Mouse (Mus musculus): ENCODE measurements around the gene Gm20388. TPM values are rescaled to one million over a fixed set of nuclear protein-coding genes. Genes with fewer than 3 reads are reported as not detected.

Gm20388 gene
- polyA plus RNA-seq, 1 experiment from 2014 or later: 1.4 TPM

GRCm38 (mm10) chr8:121117186-121117651, 1206.6 kb downstream of the Gm20388 start:
- H3K27ac ChIP-seq (ENCODE audit: low read length): no peak overlapping the region
- H3K4me3 ChIP-seq (ENCODE audit: low read depth, low read length): 0 out of 2 replicates have a peak overlapping the region, but pooled peaks have one; percentile 6
- no peak overlapping the region for H3K4me2 ChIP-seq (ENCODE audit: low read depth, low read length)
- no peaks in the 10 kb centered on the region; the same call in 1 of the 2 replicates for H3K4me1 ChIP-seq (ENCODE audit: control insufficient read depth, low read depth, low read length)
- 2% methylated on average over 62 of the region's 62 CpGs for WGBS (ENCODE audit: insufficient replicate concordance)
- H3K9me3 ChIP-seq (replicated peaks; ENCODE audit: control insufficient read depth, low read length): no peaks in the 10 kb centered on the region
- no peak for ATAC-seq (ENCODE audit: low read depth)
- H3K9ac ChIP-seq (ENCODE audit: low read depth, low read length): no peak overlapping the region
- H3K36me3 ChIP-seq (ENCODE audit: control insufficient read depth, insufficient read depth): no peaks in the 10 kb centered on the region
- peaks cover 89% of the 10 kb centered on the region for H3K27me3 ChIP-seq (ENCODE audit: control insufficient read depth, insufficient read depth, low read depth, low read length)

GRCm38 (mm10) chr8:121117906-121118305, 1207.3 kb downstream of the Gm20388 start:
- WGBS (ENCODE audit: insufficient replicate concordance): 2% methylated on average over 28 of the region's 28 CpGs
- Histone ChIP-seq H3K27ac (ENCODE audit: low read length) (no peak overlapping the region), H3K9me3 (replicated peaks; ENCODE audit: control insufficient read depth, low read length) (no peaks in the 10 kb centered on the region), H3K36me3 (ENCODE audit: control insufficient read depth, insufficient read depth) (no peaks in the 10 kb centered on the region), H3K27me3 (ENCODE audit: control insufficient read depth, insufficient read depth, low read depth, low read length) (peaks cover 96% of the 10 kb centered on the region), H3K4me3 (ENCODE audit: low read depth, low read length) (no peak overlapping the region), H3K4me1 (ENCODE audit: control insufficient read depth, low read depth, low read length) (no peaks in the 10 kb centered on the region; the same call in 1 of the 2 replicates), H3K4me2 (ENCODE audit: low read depth, low read length) (no peak overlapping the region), H3K9ac (ENCODE audit: low read depth, low read length) (no peak overlapping the region)
- no peak for ATAC-seq (ENCODE audit: low read depth)

- ATAC-seq (ENCODE audit: low read depth): no peak
- WGBS (ENCODE audit: insufficient replicate concordance): 9% methylated on average over 18 of the region's 18 CpGs
- H3K9me3 ChIP-seq (replicated peaks; ENCODE audit: control insufficient read depth, low read length): no peaks in the 10 kb centered on the region
- H3K4me3 ChIP-seq (ENCODE audit: low read depth, low read length): no peak overlapping the region
- H3K27me3 ChIP-seq (ENCODE audit: control insufficient read depth, insufficient read depth, low read depth, low read length): peaks cover 100% of the 10 kb centered on the region
- no peak overlapping the region for H3K9ac ChIP-seq (ENCODE audit: low read depth, low read length)
- H3K36me3 ChIP-seq (ENCODE audit: control insufficient read depth, insufficient read depth): no peaks in the 10 kb centered on the region
- H3K27ac ChIP-seq (ENCODE audit: low read length): no peak overlapping the region
- no peaks in the 10 kb centered on the region; the same call in 1 of the 2 replicates for H3K4me1 ChIP-seq (ENCODE audit: control insufficient read depth, low read depth, low read length)
- H3K4me2 ChIP-seq (ENCODE audit: low read depth, low read length): no peak overlapping the region
Measured at GRCm38 (mm10) chr8:121118634-121119420, 1208.2 kb downstream of the Gm20388 start.

- Histone ChIP-seq H3K4me3 (ENCODE audit: low read depth, low read length) (no peak overlapping the region), H3K36me3 (ENCODE audit: control insufficient read depth, insufficient read depth) (no peaks in the 10 kb centered on the region), H3K27ac (ENCODE audit: low read length) (no peak overlapping the region), H3K4me2 (ENCODE audit: low read depth, low read length) (no peak overlapping the region), H3K27me3 (ENCODE audit: control insufficient read depth, insufficient read depth, low read depth, low read length) (peaks cover 99% of the 10 kb centered on the region), H3K9me3 (replicated peaks; ENCODE audit: control insufficient read depth, low read length) (no peaks in the 10 kb centered on the region), H3K9ac (ENCODE audit: low read depth, low read length) (no peak overlapping the region), H3K4me1 (ENCODE audit: control insufficient read depth, low read depth, low read length) (no peaks in the 10 kb centered on the region; the same call in 1 of the 2 replicates)
- 18% methylated on average over 12 of the region's 12 CpGs for WGBS (ENCODE audit: insufficient replicate concordance)
- no peak for ATAC-seq (ENCODE audit: low read depth)
Measured at GRCm38 (mm10) chr8:121119635-121120455, 1209.2 kb downstream of the Gm20388 start.

GRCm38 (mm10) chr8:121120456-121121419, 1210.1 kb downstream of the Gm20388 start:
- no peaks in the 10 kb centered on the region for H3K36me3 ChIP-seq (ENCODE audit: control insufficient read depth, insufficient read depth)
- no peaks in the 10 kb centered on the region for H3K9me3 ChIP-seq (replicated peaks; ENCODE audit: control insufficient read depth, low read length)
- H3K4me2 ChIP-seq (ENCODE audit: low read depth, low read length): no peak overlapping the region
- no peak overlapping the region for H3K4me3 ChIP-seq (ENCODE audit: low read depth, low read length)
- H3K9ac ChIP-seq (ENCODE audit: low read depth, low read length): no peak overlapping the region
- H3K27ac ChIP-seq (ENCODE audit: low read length): no peak overlapping the region
- 17% methylated on average over 17 of the region's 17 CpGs for WGBS (ENCODE audit: insufficient replicate concordance)
- peaks cover 99% of the 10 kb centered on the region for H3K27me3 ChIP-seq (ENCODE audit: control insufficient read depth, insufficient read depth, low read depth, low read length)
- no peaks in the 10 kb centered on the region; the same call in 1 of the 2 replicates for H3K4me1 ChIP-seq (ENCODE audit: control insufficient read depth, low read depth, low read length)
- ATAC-seq (ENCODE audit: low read depth): no peak

GRCm38 (mm10) chr8:121121704-121122103, 1211.1 kb downstream of the Gm20388 start:
- 31% methylated on average over 8 of the region's 8 CpGs for WGBS (ENCODE audit: insufficient replicate concordance)
- no peaks in the 10 kb centered on the region for H3K36me3 ChIP-seq (ENCODE audit: control insufficient read depth, insufficient read depth)

GRCm38 (mm10) chr8:121122368-121122767, 1211.7 kb downstream of the Gm20388 start:
- H3K27ac ChIP-seq (ENCODE audit: low read length): no peak overlapping the region
- no peak overlapping the region for H3K4me3 ChIP-seq (ENCODE audit: low read depth, low read length)
- ATAC-seq (ENCODE audit: low read depth): no peak
- H3K4me1 ChIP-seq (ENCODE audit: control insufficient read depth, low read depth, low read length): no peaks in the 10 kb centered on the region
- H3K4me2 ChIP-seq (ENCODE audit: low read depth, low read length): no peak overlapping the region
- no peak overlapping the region for H3K9ac ChIP-seq (ENCODE audit: low read depth, low read length)
- no peaks in the 10 kb centered on the region for H3K9me3 ChIP-seq (replicated peaks; ENCODE audit: control insufficient read depth, low read length)
- H3K27me3 ChIP-seq (ENCODE audit: control insufficient read depth, insufficient read depth, low read depth, low read length): peaks cover 99% of the 10 kb centered on the region
- H3K36me3 ChIP-seq (ENCODE audit: control insufficient read depth, insufficient read depth): no peaks in the 10 kb centered on the region
- WGBS (ENCODE audit: insufficient replicate concordance): 22% methylated on average over 6 of the region's 7 CpGs

More at GRCm38 (mm10) chr8:121121704-121122103, 1211.1 kb downstream of the Gm20388 start:
- Histone ChIP-seq H3K4me3 (ENCODE audit: low read depth, low read length) (no peak overlapping the region), H3K9me3 (replicated peaks; ENCODE audit: control insufficient read depth, low read length) (no peaks in the 10 kb centered on the region), H3K4me1 (ENCODE audit: control insufficient read depth, low read depth, low read length) (no peaks in the 10 kb centered on the region), H3K9ac (ENCODE audit: low read depth, low read length) (no peak overlapping the region), H3K4me2 (ENCODE audit: low read depth, low read length) (no peak overlapping the region), H3K27me3 (ENCODE audit: control insufficient read depth, insufficient read depth, low read depth, low read length) (peaks cover 99% of the 10 kb centered on the region), H3K27ac (ENCODE audit: low read length) (no peak overlapping the region)
- no peak for ATAC-seq (ENCODE audit: low read depth)

- H3K27ac ChIP-seq (ENCODE audit: low read length): no peak overlapping the region
- H3K36me3 ChIP-seq (ENCODE audit: control insufficient read depth, insufficient read depth): no peaks in the 10 kb centered on the region
- peaks cover 99% of the 10 kb centered on the region for H3K27me3 ChIP-seq (ENCODE audit: control insufficient read depth, insufficient read depth, low read depth, low read length)
- H3K9ac ChIP-seq (ENCODE audit: low read depth, low read length): no peak overlapping the region
- H3K9me3 ChIP-seq (replicated peaks; ENCODE audit: control insufficient read depth, low read length): no peaks in the 10 kb centered on the region
- H3K4me1 ChIP-seq (ENCODE audit: control insufficient read depth, low read depth, low read length): no peaks in the 10 kb centered on the region
- 71% methylated on average over 2 of the region's 2 CpGs for WGBS (ENCODE audit: insufficient replicate concordance)
- ATAC-seq (ENCODE audit: low read depth): no peak
- no peak overlapping the region for H3K4me3 ChIP-seq (ENCODE audit: low read depth, low read length)
- no peak overlapping the region for H3K4me2 ChIP-seq (ENCODE audit: low read depth, low read length)
Measured at GRCm38 (mm10) chr8:121123113-121123512, 1212.5 kb downstream of the Gm20388 start.

All from liver, embryonic 16.5 days (tissue).